Mouse (Mus musculus) retina, postnatal 1 day (tissue): ENCODE results near the gene Art3.
A peak's percentile ranks its signal among the peaks of the same experiment; 100 is the strongest.

Experiments
- DNase-seq: peaks from one replicate; pipeline ENCODE4 v3.0.0-alpha.2; 2012

Art3 gene

GRCm38 (mm10) chr5:92430723-92431122 lies 99.1 kb downstream of the Art3 start:
- DNase-seq, result no peak

GRCm38 (mm10) chr5:92431611-92432010 lies 100.0 kb downstream of the Art3 start:
- DNase-seq, result no peak

- no peak for DNase-seq
These were observed 102.4 kb downstream of the Art3 start for GRCm38 (mm10) chr5:92434070-92434469.

GRCm38 (mm10) chr5:92434571-92434985 lies 103.0 kb downstream of the Art3 start:
- no peak for DNase-seq

DNA sequence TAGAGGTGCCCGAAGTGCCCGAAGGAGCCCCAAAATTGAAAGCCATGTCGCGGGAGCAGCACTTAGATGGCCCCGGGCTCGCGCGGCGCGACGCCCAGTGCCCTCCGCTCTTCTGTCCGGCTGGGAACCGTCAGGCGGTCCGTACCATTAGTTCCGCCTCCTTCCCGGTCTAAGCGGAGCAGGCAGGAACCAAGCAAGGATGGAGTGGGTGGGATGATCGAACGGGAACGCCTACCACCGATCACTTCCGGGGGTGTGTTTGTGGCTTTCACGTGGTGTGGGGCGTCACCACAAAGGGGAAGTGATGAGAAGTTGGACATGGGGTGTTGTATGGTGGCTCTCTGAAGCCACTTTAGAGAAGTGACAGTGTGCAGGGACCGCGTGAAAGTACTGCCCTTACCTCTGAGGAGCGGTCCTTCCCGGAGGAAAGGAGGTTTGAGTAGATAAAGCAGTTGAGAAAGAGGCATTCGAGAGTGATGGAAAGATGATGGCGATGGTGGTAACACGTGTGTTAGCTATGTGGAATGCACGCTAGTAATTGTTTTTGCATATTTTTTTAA lies 103.5 kb downstream of the Art3 start, which contains the start of gene Nup54:
Nup54 (minus strand) TSS at position 195 of the 560 bp plus-strand sequence.
- peak; percentile 98 for DNase-seq

DNA sequence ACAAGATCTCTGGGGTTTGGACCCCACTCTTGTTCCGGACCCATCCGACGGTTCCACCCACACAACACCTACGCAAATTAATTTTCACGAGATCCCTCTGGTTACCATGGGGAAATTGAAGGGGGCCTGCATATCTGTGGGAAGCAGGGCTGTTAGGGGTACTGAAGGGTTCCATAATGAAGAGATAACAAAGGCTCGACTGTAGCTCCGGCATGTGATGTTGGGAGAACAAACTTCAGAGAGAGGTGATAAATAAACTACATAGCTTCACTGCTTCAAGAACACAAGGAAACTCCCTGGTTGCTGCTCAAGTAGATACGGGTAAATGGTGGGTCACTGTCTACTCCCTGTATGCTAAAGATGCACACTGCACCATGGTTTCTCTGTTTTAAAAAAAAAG lies 106.9 kb downstream of the Art3 start:
- no peak for DNase-seq

GRCm38 (mm10) chr5:92441494-92441893 lies 109.9 kb downstream of the Art3 start:
- DNase-seq, result no peak

DNA sequence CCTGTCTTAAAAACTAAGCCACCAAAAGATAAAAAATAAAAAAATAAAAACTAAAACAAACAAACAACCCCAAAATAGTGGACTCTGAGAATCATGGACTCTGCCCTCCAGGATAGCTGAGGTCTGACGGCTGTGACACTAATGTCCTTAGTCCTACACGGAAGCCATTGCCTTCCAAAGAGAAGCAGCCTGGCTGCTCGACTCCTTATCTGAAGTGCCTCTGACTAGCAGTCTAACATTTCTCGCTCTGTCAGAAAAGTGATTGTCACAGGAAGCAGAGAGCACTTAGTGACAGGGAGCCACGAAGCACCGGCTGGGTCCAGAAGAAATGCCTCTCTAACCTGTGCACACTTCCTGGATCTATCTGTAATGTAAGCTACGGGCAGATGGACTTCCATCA lies 111.3 kb downstream of the Art3 start:
- no peak for DNase-seq

GRCm38 (mm10) chr5:92445016-92445415 lies 113.4 kb downstream of the Art3 start:
- no peak for DNase-seq

GRCm38 (mm10) chr5:92446736-92447135 lies 115.1 kb downstream of the Art3 start:
- no peak for DNase-seq

DNA sequence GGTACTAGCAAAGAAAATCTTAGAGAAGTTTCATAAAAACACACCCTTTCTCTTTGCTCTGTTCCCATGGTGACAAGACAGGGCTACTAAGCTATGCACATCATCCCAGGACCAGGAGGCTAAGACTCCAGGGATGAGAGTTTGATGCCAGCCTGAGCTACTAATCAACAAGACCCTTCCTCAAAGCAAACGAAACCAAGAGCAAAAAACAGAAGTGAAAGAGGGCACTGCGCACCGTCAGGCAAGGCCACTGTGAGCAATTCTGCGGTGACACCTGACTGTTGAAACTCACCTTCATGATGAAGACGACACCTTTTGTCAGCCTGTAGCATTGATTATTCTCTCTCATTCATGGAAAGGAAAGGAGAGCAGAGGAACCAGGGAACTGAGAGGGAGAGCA lies 121.2 kb downstream of the Art3 start:
- no peak for DNase-seq

- no peak for DNase-seq
These were observed 125.8 kb downstream of the Art3 start for GRCm38 (mm10) chr5:92457410-92457809.

- no peak for DNase-seq
These were observed 127.1 kb downstream of the Art3 start for GRCm38 (mm10) chr5:92458726-92459125.

DNA sequence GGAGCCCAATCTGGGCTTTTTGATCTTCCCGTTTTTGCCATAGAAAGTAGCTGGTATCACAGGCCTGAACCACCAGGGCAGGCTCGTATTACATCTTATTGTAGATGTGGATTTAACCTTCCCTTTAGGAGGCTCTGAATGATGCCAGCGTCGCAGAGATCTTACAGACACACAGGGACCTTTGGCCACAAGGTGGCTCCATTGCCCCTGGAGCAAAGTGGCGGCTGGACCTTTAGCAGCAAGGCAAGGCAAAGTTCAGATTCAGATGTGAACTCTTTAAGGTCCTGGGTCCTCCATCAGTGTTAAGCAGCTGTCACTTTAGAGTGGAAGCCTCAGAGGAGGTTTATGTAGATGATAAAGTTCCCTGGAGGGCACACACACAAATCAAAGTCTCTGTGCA lies 129.7 kb downstream of the Art3 start:
- DNase-seq, result peak; percentile 54
